Mouse (Mus musculus) brain, embryonic 14.5 days (tissue): ENCODE data around the gene Crb1.

Experiments
- CTCF ChIP-seq: fragments of 200-500 bp; IDR thresholded peaks from 2 replicates; pipeline ENCODE4 v1.5.1; 2012; ENCODE audit warnings: inconsistent platforms, mild to moderate bottlenecking, moderate library complexity, borderline replicate concordance; ENCODE audit not compliant: insufficient read depth, insufficient read length; ENCODE audit errors: extremely low read depth
- POLR2A ChIP-seq: fragments of 200-500 bp; IDR thresholded peaks from 2 replicates; pipeline ENCODE4 v1.6.1; 2012; ENCODE audit warnings: mild to moderate bottlenecking, inconsistent platforms, borderline replicate concordance; ENCODE audit not compliant: poor library complexity, insufficient read depth, insufficient read length, severe bottlenecking; ENCODE audit errors: extremely low read depth

- no peak for TF ChIP-seq POLR2A
- no peak for TF ChIP-seq CTCF
Observed at GRCm38 (mm10) chr1:139153493-139153892, 223.4 kb downstream of the Crb1 start.
